Mouse (Mus musculus) forebrain, embryonic 14.5 days (tissue): ENCODE results near the gene Bicdl1. TPM values are rescaled to one million over a fixed set of nuclear protein-coding genes. Genes with fewer than 3 reads are reported as not detected.

Experiments used
- ATAC-seq: fragments of 200-750 bp; cut with Nextera tagmentation; 2 replicates; pipeline ENCODE4 v1.8.0; 2017; ENCODE audit warnings: mild to moderate bottlenecking, moderate library complexity
- DNase-seq: peaks from one replicate; pipeline ENCODE4 v3.0.0-alpha.2; 2015; ENCODE audit warnings: low spot score
- H3K27ac ChIP-seq: fragments of 300-500 bp; sonication (generic); 2 replicates; pipeline ENCODE4 v1.5.1; 2014; ENCODE audit warnings: low read depth, mild to moderate bottlenecking, control low read depth, low read length, moderate library complexity
- H3K27me3 ChIP-seq: fragments of 300-500 bp; sonication (generic); replicated peaks from 2 replicates; pipeline ENCODE4 v1.6.1; 2014; ENCODE audit warnings: low read length, control low read depth, mixed read lengths; ENCODE audit not compliant: control insufficient read depth, insufficient read depth
- H3K36me3 ChIP-seq: fragments of 300-500 bp; sonication (generic); 2 replicates; pipeline ENCODE4 v1.6.1; 2014; ENCODE audit warnings: low read length, control low read depth; ENCODE audit not compliant: control insufficient read depth, insufficient read depth
- H3K4me1 ChIP-seq: fragments of 300-500 bp; sonication (generic); 2 replicates; pipeline ENCODE4 v1.6.1; 2014; ENCODE audit warnings: antibody characterized with exemption, low read length, control low read depth; ENCODE audit not compliant: control insufficient read depth, insufficient read depth
- H3K4me2 ChIP-seq: fragments of 300-500 bp; sonication (generic); 2 replicates; pipeline ENCODE4 v1.6.1; 2014; ENCODE audit warnings: mild to moderate bottlenecking, control low read depth, low read length
- H3K4me3 ChIP-seq: fragments of 300-500 bp; sonication (generic); 2 replicates; pipeline ENCODE4 v1.5.1; 2014; ENCODE audit warnings: low read depth, low read length, control low read depth
- H3K9ac ChIP-seq: fragments of 300-500 bp; sonication (generic); 2 replicates; pipeline ENCODE4 v1.6.1; 2014; ENCODE audit warnings: mild to moderate bottlenecking, low read length, control low read depth, moderate library complexity
- H3K9me3 ChIP-seq: fragments of 300-500 bp; sonication (generic); replicated peaks from 2 replicates; pipeline ENCODE4 v1.6.1; 2016; ENCODE audit warnings: low read length, control low read depth, mixed read lengths; ENCODE audit not compliant: control insufficient read depth
- WGBS: fragments of 180-500 bp; shearing (Covaris S2); extraction: QIAGEN DNeasy Blood & Tissue Kit; methylation state at CpG from one replicate; pipeline ENCODE4 v1.1.7; 2014; 5-methylcytosine and 5-hydroxymethylcytosine counted together
- polyA plus RNA-seq: library from polyadenylated mRNA; unstranded; fragments of >200 nt; fragmentation: Nextera tagmentation; extraction: Ambion mirVana; gene quantifications from 2 replicates; pipeline ENCODE4 v1.2.1, GENCODE M21; 2014

Bicdl1 gene
- polyA plus RNA-seq, 1 experiment from 2014 or later = 16.0 TPM

- DNase-seq (no peak), ATAC-seq (no peak)
- no peaks in the 10 kb centered on the region for H3K9me3 ChIP-seq
- H3K9ac ChIP-seq = no peak overlapping the region
- H3K27ac ChIP-seq = no peak overlapping the region
- 0 out of 2 replicates have a peak, but pooled peaks cover 2% of the 10 kb centered on the region for H3K4me1 ChIP-seq
- no peak overlapping the region for H3K4me3 ChIP-seq
- no peaks in the 10 kb centered on the region for H3K27me3 ChIP-seq
- no peak overlapping the region for H3K4me2 ChIP-seq
- 94% methylated on average over 4 of the region's 4 CpGs for WGBS
- H3K36me3 ChIP-seq = no peaks in the 10 kb centered on the region
These were observed 21.2 kb downstream of the Bicdl1 start for GRCm38 (mm10) chr5:115710171-115710570.

GRCm38 (mm10) chr5:115708930-115709329 is 22.5 kb downstream of the Bicdl1 start:
- ATAC-seq (no peak), DNase-seq (no peak)
- Histone ChIP-seq H3K27ac (no peak overlapping the region), H3K9ac (no peak overlapping the region), H3K36me3 (no peaks in the 10 kb centered on the region), H3K9me3 (no peaks in the 10 kb centered on the region), H3K27me3 (no peaks in the 10 kb centered on the region), H3K4me3 (no peak overlapping the region), H3K4me1 (0 out of 2 replicates have a peak, but pooled peaks cover 2% of the 10 kb centered on the region), H3K4me2 (no peak overlapping the region)
- 69% methylated on average over 3 of the region's 3 CpGs for WGBS

- H3K9ac ChIP-seq = no peak overlapping the region
These were observed 29.4 kb downstream of the Bicdl1 start for GRCm38 (mm10) chr5:115701981-115702380.

GRCm38 (mm10) chr5:115701215-115701614 is 30.2 kb downstream of the Bicdl1 start:
- Histone ChIP-seq H3K4me3 (no peak overlapping the region), H3K9me3 (no peaks in the 10 kb centered on the region), H3K9ac (no peak overlapping the region), H3K4me2 (no peak overlapping the region), H3K27me3 (no peaks in the 10 kb centered on the region), H3K4me1 (no peaks in the 10 kb centered on the region), H3K27ac (no peak overlapping the region), H3K36me3 (no peaks in the 10 kb centered on the region)
- WGBS = 89% methylated on average over 4 of the region's 4 CpGs
- ATAC-seq (no peak), DNase-seq (no peak)

More at GRCm38 (mm10) chr5:115701981-115702380, 29.4 kb downstream of the Bicdl1 start:
- Histone ChIP-seq H3K27me3 (no peaks in the 10 kb centered on the region), H3K4me3 (no peak overlapping the region), H3K4me2 (no peak overlapping the region), H3K36me3 (no peaks in the 10 kb centered on the region), H3K9me3 (no peaks in the 10 kb centered on the region), H3K4me1 (no peaks in the 10 kb centered on the region), H3K27ac (no peak overlapping the region)
- WGBS = 69% methylated on average over 3 of the region's 3 CpGs
- no peak for ATAC-seq
- no peak for DNase-seq

GRCm38 (mm10) chr5:115696811-115697210 is 34.6 kb downstream of the Bicdl1 start:
- no peak for DNase-seq
- Histone ChIP-seq H3K9ac (no peak overlapping the region), H3K9me3 (no peaks in the 10 kb centered on the region), H3K36me3 (no peaks in the 10 kb centered on the region), H3K4me3 (no peak overlapping the region), H3K4me1 (peaks cover 3% of the 10 kb centered on the region; the same call in 1 of the 2 replicates), H3K27me3 (no peaks in the 10 kb centered on the region), H3K4me2 (no peak overlapping the region), H3K27ac (no peak overlapping the region)
- no peak for ATAC-seq
- 87% methylated on average over 5 of the region's 5 CpGs for WGBS

- Histone ChIP-seq H3K27ac (no peak overlapping the region), H3K36me3 (no peaks in the 10 kb centered on the region), H3K4me2 (no peak overlapping the region), H3K4me1 (peaks cover 3% of the 10 kb centered on the region; the same call in 1 of the 2 replicates), H3K9ac (no peak overlapping the region), H3K4me3 (no peak overlapping the region), H3K9me3 (no peaks in the 10 kb centered on the region), H3K27me3 (no peaks in the 10 kb centered on the region)
- 61% methylated on average over 6 of the region's 6 CpGs for WGBS
- ATAC-seq (no peak), DNase-seq (peak; percentile 14)
These were observed 36.1 kb downstream of the Bicdl1 start for GRCm38 (mm10) chr5:115695191-115695770.

GRCm38 (mm10) chr5:115693271-115693670 is 38.1 kb downstream of the Bicdl1 start:
- DNase-seq (no peak), ATAC-seq (no peak)
- 44% methylated on average over 3 of the region's 3 CpGs for WGBS
- peaks cover 3% of the 10 kb centered on the region; the same call in 1 of the 2 replicates for H3K4me1 ChIP-seq
- no peak overlapping the region for H3K9ac ChIP-seq
- no peaks in the 10 kb centered on the region for H3K36me3 ChIP-seq
- H3K27ac ChIP-seq = no peak overlapping the region
- no peak overlapping the region for H3K4me2 ChIP-seq
- no peak overlapping the region for H3K4me3 ChIP-seq
- no peaks in the 10 kb centered on the region for H3K27me3 ChIP-seq
- H3K9me3 ChIP-seq = no peaks in the 10 kb centered on the region

GRCm38 (mm10) chr5:115686716-115687115 is 44.7 kb downstream of the Bicdl1 start:
- Histone ChIP-seq H3K36me3 (no peaks in the 10 kb centered on the region), H3K4me3 (no peak overlapping the region), H3K27ac (no peak overlapping the region), H3K27me3 (no peaks in the 10 kb centered on the region), H3K9me3 (no peaks in the 10 kb centered on the region), H3K4me1 (no peaks in the 10 kb centered on the region), H3K4me2 (no peak overlapping the region), H3K9ac (no peak overlapping the region)
- ATAC-seq (no peak), DNase-seq (no peak)
- 40% methylated on average over 7 of the region's 7 CpGs for WGBS

- Histone ChIP-seq H3K4me3 (no peak overlapping the region), H3K27me3 (no peaks in the 10 kb centered on the region), H3K36me3 (no peaks in the 10 kb centered on the region), H3K27ac (no peak overlapping the region), H3K4me2 (no peak overlapping the region), H3K4me1 (no peaks in the 10 kb centered on the region), H3K9ac (no peak overlapping the region), H3K9me3 (no peaks in the 10 kb centered on the region)
- DNase-seq = no peak
- 83% methylated on average over 10 of the region's 10 CpGs for WGBS
- ATAC-seq = no peak
These were observed 46.3 kb downstream of the Bicdl1 start for GRCm38 (mm10) chr5:115685126-115685525.
